Mouse (Mus musculus): ENCODE measurements around the gene 2010300C02Rik.

2010300C02Rik gene

DNA sequence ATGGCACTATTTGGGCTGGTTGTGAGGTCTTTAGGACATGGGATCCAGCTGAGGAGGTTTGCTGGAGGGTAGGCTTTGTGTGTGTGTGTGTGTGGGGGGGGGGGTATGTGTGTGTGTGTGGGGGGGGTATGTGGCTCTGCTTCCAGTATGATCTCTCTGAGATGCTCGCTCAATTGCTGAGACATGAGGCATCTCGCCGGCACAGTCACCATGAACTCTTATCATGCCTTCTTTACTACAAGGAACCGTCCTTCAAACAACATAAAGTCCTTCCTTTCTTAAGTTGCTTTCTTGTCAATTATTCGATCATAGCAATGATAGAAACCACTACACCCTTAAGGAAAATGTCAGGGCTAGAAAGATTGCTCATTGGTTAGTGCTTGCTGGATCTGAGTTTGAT, 8.8 kb downstream of the 2010300C02Rik start:
- DNase-seq: no peak

DNA sequence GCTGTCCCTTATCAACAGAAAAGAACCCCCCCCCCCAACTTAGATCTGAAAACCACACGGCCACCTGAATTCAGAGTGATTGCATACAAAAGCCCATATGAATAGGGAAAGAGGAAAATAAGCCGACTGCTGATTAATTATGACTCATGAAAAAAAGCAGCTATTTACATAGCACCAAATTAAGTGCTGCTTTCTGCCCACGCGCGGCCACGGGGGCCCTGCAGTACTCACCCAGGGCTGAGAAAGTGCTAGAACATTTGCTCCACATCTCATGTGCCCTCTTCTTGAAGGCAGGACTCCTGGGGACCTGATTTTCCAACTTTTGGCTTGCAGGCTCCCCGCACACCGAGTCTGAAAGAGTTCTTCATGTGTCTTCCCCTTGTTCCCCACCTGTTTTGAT, 10.1 kb downstream of the 2010300C02Rik start:
- DNase-seq: no peak

- no peak for DNase-seq
Observed at GRCm38 (mm10) chr1:37708270-37708955, 11.5 kb downstream of the 2010300C02Rik start.

DNA sequence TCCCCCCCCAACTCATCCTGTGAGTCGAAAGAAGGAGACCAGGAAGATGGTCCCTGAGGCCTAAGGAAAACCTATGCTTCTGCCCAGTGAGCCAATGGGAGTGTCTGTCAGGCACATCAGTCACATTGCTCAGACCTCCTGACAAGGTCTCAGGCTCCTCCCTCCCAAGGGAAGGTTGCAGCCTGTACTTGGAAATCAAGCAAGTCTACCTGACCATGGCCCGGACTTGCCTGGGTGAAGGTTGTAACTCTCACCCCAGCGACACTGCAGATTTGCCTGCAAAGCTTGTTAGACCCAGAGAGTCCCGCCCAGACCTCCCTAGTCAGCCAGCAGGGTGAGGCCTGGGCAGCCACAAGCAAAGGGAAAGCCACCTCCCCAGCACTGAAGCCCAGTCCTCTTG, 17.6 kb downstream of the 2010300C02Rik start:
- no peak for DNase-seq

DNA sequence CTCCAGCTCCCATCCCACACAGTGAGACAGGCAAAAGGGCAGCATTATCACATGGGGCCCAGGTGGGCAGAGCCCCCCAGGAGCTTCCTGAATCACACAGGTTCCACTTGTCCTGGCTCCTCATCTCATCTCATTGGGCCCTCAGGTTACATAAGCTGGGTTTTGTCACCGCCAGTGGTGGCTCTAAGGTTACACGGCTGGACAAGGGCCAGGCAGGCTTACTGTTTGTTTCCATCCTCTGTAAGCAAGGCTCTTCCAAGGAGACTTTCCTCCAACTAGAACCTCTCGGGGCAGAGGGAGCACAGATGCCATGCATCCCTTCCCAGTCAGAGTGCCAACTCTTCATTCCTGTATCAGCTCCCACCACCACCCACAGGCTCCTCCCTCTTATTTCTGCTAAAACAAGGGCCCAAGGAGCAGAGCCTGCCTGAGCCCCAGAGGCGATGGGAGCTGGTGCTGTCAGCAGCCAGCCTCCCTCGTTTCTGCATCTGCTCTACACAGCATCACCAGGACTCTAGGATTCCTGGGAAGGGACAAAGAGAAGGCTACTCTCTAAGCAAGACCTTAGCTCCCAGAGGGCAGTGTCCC, 20.9 kb downstream of the 2010300C02Rik start:
- no peak for DNase-seq

GRCm38 (mm10) chr1:37698186-37698839, 21.6 kb downstream of the 2010300C02Rik start:
- no peak for DNase-seq

DNA sequence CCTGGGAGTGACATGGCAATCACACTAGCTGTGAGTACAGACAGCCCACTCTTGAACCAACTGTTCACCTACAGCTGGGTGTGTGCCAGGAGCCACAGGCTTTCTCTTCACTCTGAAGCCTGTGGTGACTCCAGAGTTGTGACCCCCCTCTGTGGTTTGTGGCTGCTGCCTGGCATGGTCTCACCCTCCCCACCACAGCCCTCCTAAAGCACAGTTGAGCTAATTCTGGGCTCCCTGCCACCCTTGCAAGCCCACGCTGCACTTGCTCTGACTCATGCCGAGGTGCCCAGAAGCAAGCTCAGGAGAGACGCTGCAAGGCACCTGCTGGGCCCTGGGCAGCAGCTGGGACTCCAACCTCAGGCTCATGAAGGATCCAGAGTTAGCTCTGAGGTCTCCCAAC, 23.0 kb downstream of the 2010300C02Rik start:
- DNase-seq: no peak

DNA sequence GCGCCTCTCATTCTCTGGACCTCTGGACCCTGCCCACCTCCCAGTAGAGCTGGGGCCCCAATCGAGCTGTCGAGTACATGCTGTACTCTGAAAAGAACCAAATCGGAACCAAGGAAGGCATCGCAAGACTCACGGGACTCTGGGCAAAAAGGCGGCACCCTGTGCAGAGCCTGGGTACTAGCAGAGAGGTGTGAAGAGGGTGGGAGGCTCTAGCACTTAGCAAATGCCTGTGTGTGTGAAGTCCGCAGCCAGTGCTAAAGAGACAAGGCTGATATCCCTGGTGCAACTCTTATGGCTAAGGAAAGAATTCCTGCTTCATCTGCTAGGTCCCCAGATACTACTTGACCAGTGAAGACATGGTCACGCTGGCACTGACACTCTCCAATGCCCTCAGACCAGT, 24.2 kb downstream of the 2010300C02Rik start:
- no peak for DNase-seq

- peak; percentile 83 for DNase-seq
Observed at GRCm38 (mm10) chr1:37694417-37694816, 25.5 kb downstream of the 2010300C02Rik start.

DNA sequence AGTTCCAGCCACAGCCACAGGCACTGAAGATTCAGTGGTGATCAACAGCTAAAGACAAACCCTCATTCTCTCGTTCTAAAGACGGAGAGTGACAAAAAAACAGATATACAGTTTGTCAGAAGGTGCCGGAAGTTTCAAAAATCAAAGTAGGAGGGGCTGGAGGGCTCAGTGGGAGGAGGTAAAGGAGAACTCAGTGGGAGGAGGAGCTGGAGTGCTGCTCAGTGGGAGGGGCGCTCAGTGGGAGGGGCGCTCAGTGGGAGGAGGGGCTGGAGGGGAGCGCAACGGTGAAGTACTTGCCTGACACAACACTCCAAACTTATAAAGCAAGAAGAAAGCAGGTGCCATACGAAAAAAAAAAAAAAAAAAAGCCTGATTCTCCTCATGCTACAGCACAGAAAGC, 28.7 kb downstream of the 2010300C02Rik start:
- DNase-seq: no peak

DNA sequence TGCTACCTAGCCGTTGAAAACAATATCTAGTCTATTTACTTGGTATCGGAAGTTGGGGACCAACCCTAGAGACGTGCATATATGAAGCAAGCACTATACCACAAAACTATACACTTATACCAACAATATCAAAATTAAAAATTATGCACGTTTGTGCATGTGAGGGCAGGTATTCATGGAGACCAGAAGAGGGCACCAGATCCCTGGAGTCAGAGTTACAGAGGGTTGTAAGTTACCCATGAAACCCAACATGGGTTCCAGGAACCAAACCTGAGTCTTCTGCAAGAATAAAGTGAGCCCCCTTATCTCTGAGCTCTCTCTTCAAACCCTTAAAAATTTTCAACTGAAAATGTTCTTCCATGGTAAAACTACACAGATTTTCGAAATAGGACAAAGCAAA, 29.2 kb downstream of the 2010300C02Rik start:
- no peak for DNase-seq

DNA sequence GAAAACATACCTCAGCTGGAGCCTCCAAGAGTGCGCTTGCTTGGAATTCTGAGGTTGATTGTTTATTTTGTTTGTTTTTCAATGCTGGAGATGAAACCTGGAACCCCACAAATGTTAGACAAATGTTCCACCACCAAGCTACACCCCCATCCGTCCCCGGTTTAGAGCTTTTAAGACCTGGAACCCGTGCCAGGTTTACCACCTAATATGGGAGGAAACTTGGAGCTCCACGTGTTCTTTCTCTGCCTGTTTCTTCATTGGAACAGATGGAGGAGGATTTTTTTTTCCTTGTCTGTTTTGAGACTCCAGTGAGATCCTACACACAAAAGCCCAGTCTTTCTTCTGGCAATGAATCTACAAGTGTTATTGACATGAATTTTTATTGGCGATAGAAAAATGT, 30.2 kb downstream of the 2010300C02Rik start:
- DNase-seq: peak; percentile 26

- peak; percentile 25 for DNase-seq
Observed at GRCm38 (mm10) chr1:37688351-37688750, 31.5 kb downstream of the 2010300C02Rik start.

- peak; percentile 66 for DNase-seq
Observed at GRCm38 (mm10) chr1:37687515-37687914, 32.4 kb downstream of the 2010300C02Rik start.

DNA sequence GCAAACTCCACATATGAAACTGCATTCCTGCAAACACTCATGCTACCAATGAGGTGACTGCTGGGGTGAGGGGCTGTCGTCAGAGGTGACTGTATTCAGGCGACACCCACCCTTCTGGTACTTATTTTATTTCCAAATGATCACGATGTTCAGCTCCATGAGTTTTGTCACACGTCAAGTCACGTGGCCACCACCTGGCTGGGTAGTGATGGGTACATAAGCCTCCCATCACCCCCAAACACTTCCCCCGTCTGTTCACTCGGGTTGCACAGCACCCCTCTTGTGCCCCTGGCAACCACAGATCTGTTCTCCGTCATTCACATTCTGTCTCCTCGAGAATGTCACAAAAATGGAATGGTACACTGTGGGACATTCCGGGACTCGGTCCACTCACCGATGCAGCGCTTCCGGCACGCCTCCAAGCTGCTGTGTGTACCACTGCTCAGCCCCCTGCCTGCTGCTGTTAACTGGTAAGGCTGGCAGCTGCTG, 32.9 kb downstream of the 2010300C02Rik start:
- peak; percentile 58 for DNase-seq

- DNase-seq: peak; percentile 89
Observed at GRCm38 (mm10) chr1:37678327-37679123, 41.4 kb downstream of the 2010300C02Rik start.

DNA sequence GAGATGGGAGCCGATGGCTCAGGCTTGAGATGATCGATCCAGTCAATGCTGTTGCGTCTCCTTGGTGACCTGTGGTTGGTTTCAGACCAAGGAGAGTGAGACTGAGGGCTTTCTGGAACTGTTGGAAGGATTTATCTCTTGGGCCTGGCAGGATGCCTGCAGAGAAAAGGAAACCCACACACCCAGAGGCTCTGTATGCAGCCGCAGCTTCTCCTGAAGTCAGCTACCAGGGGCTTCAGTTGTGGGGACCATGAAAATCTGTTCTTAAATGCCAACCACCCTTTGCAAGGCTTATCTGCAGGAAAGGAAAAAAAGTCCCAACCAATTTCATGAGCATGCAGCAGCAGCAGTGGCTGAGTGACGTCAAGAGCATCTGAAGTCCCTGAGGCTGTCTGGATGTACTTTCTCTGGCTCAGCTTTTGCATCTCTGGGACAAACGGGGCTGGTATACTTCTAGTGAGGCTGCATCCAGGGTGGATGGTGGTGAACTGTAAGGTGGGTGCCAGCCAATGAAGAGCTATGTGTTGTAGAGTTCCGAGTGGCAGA, 42.8 kb downstream of the 2010300C02Rik start:
- no peak for DNase-seq

DNA sequence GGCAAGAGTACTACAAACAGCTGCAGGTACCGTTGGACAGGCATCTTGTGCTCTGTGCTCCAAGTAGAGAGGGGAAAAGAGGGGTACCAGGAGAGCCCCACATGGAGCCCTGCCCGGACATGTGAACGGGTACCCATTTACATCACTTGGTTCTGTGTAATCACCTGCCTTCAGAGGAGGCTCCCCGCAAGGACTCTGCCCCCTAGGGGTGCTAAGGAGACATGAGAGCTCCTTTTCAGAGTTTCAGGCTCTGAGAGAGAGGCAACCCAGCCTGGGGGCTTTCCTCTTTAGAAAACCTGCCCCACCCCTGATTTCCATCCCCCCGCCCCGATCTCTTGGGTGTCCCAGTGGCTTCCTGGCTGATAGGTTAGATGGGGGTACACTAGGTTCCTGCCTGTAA, 44.4 kb downstream of the 2010300C02Rik start:
- DNase-seq: no peak

GRCm38 (mm10) chr1:37674266-37674665, 45.6 kb downstream of the 2010300C02Rik start:
- DNase-seq: no peak

DNA sequence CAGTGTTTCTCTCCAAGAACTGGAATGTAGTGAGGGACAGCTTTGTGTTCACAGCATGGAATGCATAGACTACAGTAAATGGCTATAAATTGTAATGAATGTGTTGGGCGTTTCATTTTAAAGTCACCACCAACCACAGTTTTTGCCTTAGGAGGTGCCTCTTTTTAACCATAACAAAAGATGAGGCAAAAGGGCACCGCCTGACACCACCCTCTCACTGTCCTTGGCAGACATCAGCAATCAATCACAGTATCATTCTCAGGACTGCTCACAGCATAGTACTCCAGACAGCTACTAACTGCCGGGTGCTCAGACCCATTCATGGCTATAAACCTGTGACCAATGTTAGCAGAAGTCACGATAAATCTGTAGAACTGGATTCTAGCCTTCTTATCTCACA, 48.6 kb downstream of the 2010300C02Rik start:
- no peak for DNase-seq

DNA sequence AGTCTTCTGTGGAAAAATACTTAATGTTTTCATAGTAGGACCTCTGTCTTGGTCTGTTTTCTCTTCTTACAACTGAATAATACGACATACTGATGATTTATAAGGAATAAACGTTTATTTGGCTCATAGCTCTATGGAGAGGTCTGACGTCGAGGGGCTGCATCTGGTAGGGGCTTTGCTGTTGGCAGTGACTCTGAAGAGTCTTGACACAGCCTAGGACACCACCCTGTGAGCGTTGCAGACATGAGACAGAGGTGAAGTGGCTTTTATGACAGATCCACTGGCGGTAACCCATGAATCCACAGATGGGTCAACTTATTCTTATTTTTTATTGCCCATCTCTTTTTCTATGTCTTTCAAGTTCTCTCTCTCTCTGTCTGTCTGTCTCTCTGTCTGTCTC, 52.5 kb downstream of the 2010300C02Rik start:
- no peak for DNase-seq

DNA sequence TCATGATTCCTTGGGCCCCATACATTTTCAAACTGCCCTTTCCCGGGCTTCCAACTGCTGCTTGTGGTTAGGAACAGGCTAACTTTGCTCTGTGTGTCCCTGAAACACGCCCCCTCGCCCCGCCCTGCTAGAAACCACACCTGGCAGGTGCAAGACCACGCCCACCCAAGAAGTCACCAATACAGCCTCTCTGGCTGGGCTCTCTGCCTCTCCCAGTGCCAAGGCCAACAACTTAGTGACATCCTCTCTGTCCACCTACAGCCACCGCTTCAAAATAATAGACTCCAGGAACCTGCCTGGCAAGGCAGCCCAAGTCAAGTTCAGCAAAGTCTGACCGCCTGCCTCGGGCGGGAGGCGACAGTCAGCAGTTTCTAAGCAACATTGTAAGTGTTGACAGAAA, 53.3 kb downstream of the 2010300C02Rik start:
- no peak for DNase-seq
